Mouse (Mus musculus): Measurements from ENCODE around the gene Il1f5.
A peak's percentile ranks its signal among the peaks of the same experiment; 100 is the strongest.

Il1f5 gene

GRCm38 (mm10) chr2:24276654-24277053 is at the start of gene Il1f5:
Gene Il1f5, plus strand, starts transcription at chr2:24276954.
- no peak for DNase-seq (ENCODE audit: low spot score in 2 of 2)

GRCm38 (mm10) chr2:24227191-24227590 is 49.6 kb upstream of the Il1f5 start:
- no peak for DNase-seq (ENCODE audit: low spot score in 2 of 2)

- DNase-seq (ENCODE audit: low spot score in 2 of 2) = no peak
Measured at GRCm38 (mm10) chr2:24267503-24267902, 9.3 kb upstream of the Il1f5 start.

- DNase-seq (ENCODE audit: low spot score in 2 of 2) = no peak
Measured at GRCm38 (mm10) chr2:24273619-24274018, 3.1 kb upstream of the Il1f5 start.

- DNase-seq (ENCODE audit: low spot score in 2 of 2) = no peak
Measured at GRCm38 (mm10) chr2:24275146-24275545, 1.6 kb upstream of the Il1f5 start.

GRCm38 (mm10) chr2:24290896-24291295 is 14.1 kb downstream of the Il1f5 start, which contains the start of gene Il1f10:
Gene Il1f10, plus strand, starts transcription at chr2:24291196.
- no peak for DNase-seq (ENCODE audit: low spot score in 2 of 2)

GRCm38 (mm10) chr2:24294616-24295015 is 17.9 kb downstream of the Il1f5 start:
- DNase-seq (ENCODE audit: low spot score in 2 of 2) = no peak

- peak; percentile 28 to 62 for DNase-seq (ENCODE audit: low spot score in 2 of 2)
Measured at GRCm38 (mm10) chr2:24296837-24297236, 20.1 kb downstream of the Il1f5 start.

- DNase-seq (ENCODE audit: low spot score in 2 of 2) = no peak
Measured at GRCm38 (mm10) chr2:24311302-24312001, 34.7 kb downstream of the Il1f5 start.

GRCm38 (mm10) chr2:24316919-24317318 is 40.2 kb downstream of the Il1f5 start:
- DNase-seq (ENCODE audit: low spot score in 2 of 2) = no peak

GRCm38 (mm10) chr2:24317919-24318598 is 41.3 kb downstream of the Il1f5 start:
- no peak for DNase-seq (ENCODE audit: low spot score in 2 of 2)

Data from right cerebral cortex, postnatal 10 days (tissue).